Mouse (Mus musculus) heart, postnatal 0 days (tissue): ENCODE results near the gene Per2.

Experiments
- CTCF ChIP-seq: IDR thresholded peaks from 2 replicates; pipeline ENCODE4 v1.5.1; 2016; ENCODE audit warnings: antibody characterized with exemption, control low read depth, low read depth
- EP300 ChIP-seq: IDR thresholded peaks from 2 replicates; pipeline ENCODE4 v1.6.1; 2016; ENCODE audit warnings: antibody characterized with exemption, low read depth

GRCm38 (mm10) chr1:91390369-91390768, 68.8 kb downstream of the Per2 start:
- TF ChIP-seq CTCF (no peak), EP300 (no peak)
